8 mouse cellular contexts compared by ENCODE assay signal in the genomic region with DNA sequence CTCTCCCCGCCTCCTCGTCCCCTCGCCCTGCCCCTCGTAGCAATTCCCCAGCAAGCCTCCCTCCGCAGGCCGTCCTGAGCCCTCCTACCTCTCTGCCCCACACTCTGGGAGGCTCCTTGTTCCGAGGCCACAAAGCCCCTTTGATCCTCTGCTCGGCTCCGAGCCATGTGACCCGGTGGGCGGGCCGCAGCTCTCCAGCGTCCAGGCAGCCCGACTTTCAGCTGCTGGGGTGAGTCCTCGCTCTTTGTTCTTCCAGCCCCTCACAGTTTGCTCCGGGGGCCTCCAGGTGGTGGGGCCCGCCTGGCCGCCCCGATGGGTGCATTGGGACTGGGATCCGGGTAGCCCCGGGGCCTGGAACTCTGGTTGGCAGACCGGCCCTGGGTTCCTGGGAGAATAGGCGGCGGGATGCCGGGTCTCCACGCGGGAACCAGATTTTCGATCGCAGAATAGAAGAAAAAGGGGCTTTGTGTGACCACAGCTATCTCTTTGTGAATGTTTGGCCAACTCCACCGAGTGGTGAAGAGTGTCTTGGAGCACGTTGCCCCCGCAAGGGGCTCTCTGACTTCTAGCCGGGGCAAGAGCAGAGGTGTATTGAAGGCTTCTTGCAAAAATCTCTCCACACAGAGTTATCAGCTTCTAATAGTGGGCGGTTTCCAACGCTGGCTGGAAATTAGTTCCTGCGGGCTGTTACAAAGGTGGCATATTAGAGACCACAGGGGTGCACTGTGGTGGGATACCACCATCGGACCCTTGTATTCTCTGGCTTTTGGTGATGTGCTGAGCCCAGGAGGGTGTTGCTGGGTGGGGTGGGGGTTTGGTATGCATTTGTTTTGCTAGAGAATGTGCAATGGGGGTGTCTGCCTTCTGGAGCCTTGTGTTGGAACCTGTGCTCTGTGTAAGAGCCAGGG.
A peak's percentile ranks its signal among the peaks of the same experiment; 100 is the strongest.
DNase-seq lines count a peak whose midpoint lies in the region; ATAC-seq and TF ChIP-seq lines count a peak whose summit lies in the region.

No protein-coding gene starts in this region.

- no peak for TF ChIP-seq POLR2A in CH12.LX (IDR thresholded peaks at IDR 0.05; ENCODE audit: low read depth, low read length)

- peak overlapping the region; percentile 25 for H3K4me2 ChIP-seq in CH12.LX (ENCODE audit: insufficient read depth, low read depth, poor library complexity, severe bottlenecking)
- peak overlapping the region; percentile 39 for H3K4me2 ChIP-seq in embryonic facial prominence, embryonic 11.5 days (ENCODE audit: low read depth, low read length)

- TF ChIP-seq CTCF in CH12.LX (conservative IDR thresholded peaks at IDR 0.05 in 1 of 2, IDR thresholded peaks at IDR 0.05 in 1 of 2; ENCODE audit: low read depth in 2 of 2, low read length in 2 of 2) = no peak

- in situ Hi-C loops in CH12.LX (cut with MboI; ENCODE audit: low pct_ligation_motif_present, low pct_unique_long_range_greater_than_20kb, low sequenced_read_pairs) = no loop called here

- peaks cover 0 to 67% of the 10 kb centered on the region in 2 experiments for H3K36me3 ChIP-seq in CH12.LX (replicated peaks in 1 of 2; ENCODE audit: control insufficient read depth in 1 of 2, insufficient read depth in 1 of 2, low read length in 1 of 2)
- H3K36me3 ChIP-seq in embryonic facial prominence, embryonic 11.5 days (replicated peaks; ENCODE audit: control insufficient read depth, insufficient read depth, low read depth, low read length) = no peaks in the 10 kb centered on the region

- under 1% methylated on average over 37 of the region's 37 CpGs for WGBS in embryonic facial prominence, embryonic 11.5 days

- DNase-seq in CH12.LX (ENCODE audit: extremely low read depth) (no peak), MN1 (ENCODE audit: low spot score) (peak; percentile 76)
- DNase-seq in embryonic facial prominence, embryonic 11.5 days (ENCODE audit: low spot score) = peak; percentile 93
- DNase-seq in heart, postnatal 4 days = peak; percentile 78
- peak; percentile 81 for DNase-seq in layer of hippocampus, postnatal 36 days
- peak; percentile 79 for DNase-seq in lung, postnatal 36 days
- peak; percentile 72 for DNase-seq in right cerebral cortex, adult 18-20 months
- no peak for DNase-seq in urinary bladder, postnatal 10 days (ENCODE audit: low spot score)

- H3K9me3 ChIP-seq in CH12.LX (replicated peaks; ENCODE audit: low read length) = no peaks in the 10 kb centered on the region
- no peaks in the 10 kb centered on the region for H3K9me3 ChIP-seq in embryonic facial prominence, embryonic 11.5 days (replicated peaks; ENCODE audit: control insufficient read depth, low read length)

- ATAC-seq in embryonic facial prominence, embryonic 11.5 days (replicated peaks; ENCODE audit: insufficient number of reproducible peaks, low FRiP score, low TSS enrichment, low read depth) = peak; percentile 86

- peak overlapping the region; percentile 32; the same call in 1 of the 2 replicates for H3K9ac ChIP-seq in CH12.LX (ENCODE audit: insufficient read depth, low read depth)
- H3K9ac ChIP-seq in embryonic facial prominence, embryonic 11.5 days (replicated peaks; ENCODE audit: low read length) = peak overlapping the region; percentile 82

- H3K79me2 ChIP-seq in CH12.LX (replicated peaks; ENCODE audit: control insufficient read depth, extremely low read depth, insufficient read depth, poor library complexity, severe bottlenecking) = peaks cover 79% of the 10 kb centered on the region

- no peaks in the 10 kb centered on the region for H3K27me3 ChIP-seq in CH12.LX (replicated peaks)
- H3K27me3 ChIP-seq in embryonic facial prominence, embryonic 11.5 days (ENCODE audit: control insufficient read depth, insufficient read depth, low read length) = no peaks in the 10 kb centered on the region; the same call in 1 of the 2 replicates

- TF ChIP-seq RAD21 in CH12.LX (IDR thresholded peaks at IDR 0.05; ENCODE audit: low read depth, low read length) = no peak

- H3K4me3 ChIP-seq in CH12.LX (replicated peaks in 1 of 3; ENCODE audit: low read depth in 2 of 3, low read length in 2 of 3, poor library complexity in 1 of 3) = peak overlapping the region; percentile 35 to 48 (median 37)
- H3K4me3 ChIP-seq in embryonic facial prominence, embryonic 11.5 days (ENCODE audit: low read depth, low read length) = peak overlapping the region; percentile 50

- dilution Hi-C loops in CH12.LX (cut with MboI; ENCODE audit: extremely low pct_ligation_motif_present, extremely low pct_unique_long_range_greater_than_20kb, low sequenced_read_pairs) = no loop called here

- no peak for TF ChIP-seq EP300 in CH12.LX (IDR thresholded peaks at IDR 0.05; ENCODE audit: low read length)

- H3K4me1 ChIP-seq in CH12.LX (ENCODE audit: control insufficient read depth in 1 of 2, insufficient read depth in 2 of 2) = peaks cover 44 to 92% of the 10 kb centered on the region in 2 experiments
- H3K4me1 ChIP-seq in embryonic facial prominence, embryonic 11.5 days (ENCODE audit: control insufficient read depth, insufficient read depth, low read length) = peaks cover 26% of the 10 kb centered on the region

- H3K27ac ChIP-seq in CH12.LX (ENCODE audit: insufficient read depth, low read depth) = peak overlapping the region; percentile 65
- H3K27ac ChIP-seq in embryonic facial prominence, embryonic 11.5 days (replicated peaks; ENCODE audit: low read depth, low read length) = peak overlapping the region; percentile 91

TF ChIP-seq in CH12.LX, 34 proteins besides CTCF, POLR2A, EP300 and RAD21:
- peak; percentile 67 for TF ChIP-seq USF1 (IDR thresholded peaks at IDR 0.05; ENCODE audit: low read depth, low read length)
- no peak for TF ChIP-seq KAT2A (IDR thresholded peaks at IDR 0.05; ENCODE audit: insufficient replicate concordance, low read length)
- TF ChIP-seq USF2 (conservative IDR thresholded peaks at IDR 0.05; ENCODE audit: low read depth, low read length) = no peak
- no peak for TF ChIP-seq RCOR1 (conservative IDR thresholded peaks at IDR 0.05; ENCODE audit: low read depth, low read length)
- TF ChIP-seq MAX (IDR thresholded peaks at IDR 0.05; ENCODE audit: low read length) = 0 out of 2 replicates have a peak, but pooled peaks have one; percentile 8
- TF ChIP-seq MYC (IDR thresholded peaks at IDR 0.05; ENCODE audit: low read depth, low read length) = no peak; the same call in 1 of the 2 replicates
- TF ChIP-seq SMC3 (IDR thresholded peaks at IDR 0.05; ENCODE audit: low read depth, low read length) = 0 out of 2 replicates have a peak, but pooled peaks have one; percentile 5
- TF ChIP-seq MAZ (IDR thresholded peaks at IDR 0.05; ENCODE audit: low read depth, low read length) = no peak
- TF ChIP-seq PAX5 (IDR thresholded peaks at IDR 0.05; ENCODE audit: low read length) = no peak
- no peak for TF ChIP-seq TCF12 (IDR thresholded peaks at IDR 0.05; ENCODE audit: low read depth, low read length)
- no peak for TF ChIP-seq JUND (conservative IDR thresholded peaks at IDR 0.05; ENCODE audit: low read depth, low read length)
- TF ChIP-seq ZC3H11A (IDR thresholded peaks at IDR 0.05; ENCODE audit: low read depth, low read length) = no peak
- TF ChIP-seq E2F4 (IDR thresholded peaks at IDR 0.05; ENCODE audit: insufficient replicate concordance, low read depth, low read length) = no peak
- TF ChIP-seq CHD2 (IDR thresholded peaks at IDR 0.05; ENCODE audit: low read length) = no peak
- TF ChIP-seq MXI1 (IDR thresholded peaks at IDR 0.05; ENCODE audit: low read depth, low read length) = peak; percentile 53
- no peak; the same call in 1 of the 2 replicates for TF ChIP-seq NELFE (IDR thresholded peaks at IDR 0.05; ENCODE audit: low read depth, low read length)

Comparison
In these comparisons a context has a peak if more than half of its experiments do, and no peak if none do; other contexts are left out.
1. DNase-seq: peak in MN1 (single experiment), embryonic facial prominence, embryonic 11.5 days (single experiment), heart, postnatal 4 days (single experiment), layer of hippocampus, postnatal 36 days (2 of 2), lung, postnatal 36 days (single experiment) and right cerebral cortex, adult 18-20 months (single experiment); none in CH12.LX (single experiment) and urinary bladder, postnatal 10 days (single experiment).